Mouse (Mus musculus) E14TG2a.4 (cell line): ENCODE measurements around the gene Ugt1a9.
"Not testable (repeated sequence)": the region's sequence is repeated elsewhere in the genome, so short reads cannot be mapped to it uniquely, and the experiment has no call there.

Experiments
- H3K27me3 ChIP-seq: 2 replicates; pipeline ENCODE4 v1.6.1; 2014; ENCODE audit warnings: low read length, control low read depth; ENCODE audit not compliant: insufficient read depth
- H3K36me3 ChIP-seq: 2 replicates; pipeline ENCODE4 v1.6.1; 2014; ENCODE audit warnings: low read length, control low read depth; ENCODE audit not compliant: insufficient read depth
- H3K4me1 ChIP-seq: replicated peaks from 2 replicates; pipeline ENCODE4 v1.6.1; 2014; ENCODE audit warnings: low read depth, low read length, control low read depth
- H3K4me3 ChIP-seq: replicated peaks from 2 replicates; pipeline ENCODE4 v1.5.1; 2014; ENCODE audit warnings: mild to moderate bottlenecking, low read length
- H3K9me3 ChIP-seq: 2 replicates; pipeline ENCODE4 v1.6.1; 2014; ENCODE audit warnings: low read length, control low read depth
- CTCF ChIP-seq: conservative IDR thresholded peaks from 2 replicates; pipeline ENCODE4 v1.5.1; 2014; ENCODE audit warnings: low read length
- NANOG ChIP-seq: IDR thresholded peaks from 2 replicates; pipeline ENCODE4 v1.6.1; 2014; ENCODE audit warnings: borderline replicate concordance, low read length, mixed read lengths
- POU5F1 ChIP-seq: IDR thresholded peaks from 2 replicates; pipeline ENCODE4 v1.6.1; 2014; ENCODE audit warnings: low read length, borderline replicate concordance

Gene Ugt1a9

GRCm38 (mm10) chr1:88104667-88105430 lies 34.2 kb downstream of the Ugt1a9 start:
- Histone ChIP-seq H3K4me1 (no peaks in the 10 kb centered on the region), H3K9me3 (no peaks in the 10 kb centered on the region), H3K4me3 (no peak overlapping the region), H3K27me3 (no peaks in the 10 kb centered on the region), H3K36me3 (no peaks in the 10 kb centered on the region)
- TF ChIP-seq NANOG (no peak), CTCF (no peak), POU5F1 (no peak)

GRCm38 (mm10) chr1:88105656-88106055 lies 35.1 kb downstream of the Ugt1a9 start:
- no peaks in the 10 kb centered on the region for H3K4me1 ChIP-seq
- no peaks in the 10 kb centered on the region for H3K36me3 ChIP-seq
- H3K4me3 ChIP-seq, result no peak overlapping the region
- no peaks in the 10 kb centered on the region for H3K9me3 ChIP-seq
- H3K27me3 ChIP-seq, result no peaks in the 10 kb centered on the region
- TF ChIP-seq POU5F1 (no peak), NANOG (no peak), CTCF (no peak)

- H3K9me3 ChIP-seq, H3K27me3 ChIP-seq, H3K36me3 ChIP-seq, H3K4me3 ChIP-seq, H3K4me1 ChIP-seq: not testable (repeated sequence)
These were observed 38.5 kb downstream of the Ugt1a9 start for GRCm38 (mm10) chr1:88109027-88109557.

- H3K4me1 ChIP-seq, H3K36me3 ChIP-seq, H3K9me3 ChIP-seq, H3K27me3 ChIP-seq, H3K4me3 ChIP-seq: not testable (repeated sequence)
These were observed 39.0 kb downstream of the Ugt1a9 start for GRCm38 (mm10) chr1:88109604-88110003.

- H3K4me1 ChIP-seq, H3K9me3 ChIP-seq, H3K27me3 ChIP-seq: not testable (repeated sequence)
These were observed 42.2 kb downstream of the Ugt1a9 start for GRCm38 (mm10) chr1:88112769-88113168.

GRCm38 (mm10) chr1:88120550-88120949 lies 50.0 kb downstream of the Ugt1a9 start:
- H3K4me1 ChIP-seq, H3K27me3 ChIP-seq, H3K4me3 ChIP-seq, H3K9me3 ChIP-seq, H3K36me3 ChIP-seq: not testable (repeated sequence)

More at GRCm38 (mm10) chr1:88112769-88113168, 42.2 kb downstream of the Ugt1a9 start:
- H3K4me3 ChIP-seq, H3K36me3 ChIP-seq: not testable (repeated sequence)

GRCm38 (mm10) chr1:88121521-88121920 lies 50.9 kb downstream of the Ugt1a9 start:
- H3K36me3 ChIP-seq, H3K4me3 ChIP-seq, H3K9me3 ChIP-seq, H3K27me3 ChIP-seq, H3K4me1 ChIP-seq: not testable (repeated sequence)

- not testable (repeated sequence) for H3K36me3 ChIP-seq, H3K4me3 ChIP-seq, H3K4me1 ChIP-seq, H3K27me3 ChIP-seq, H3K9me3 ChIP-seq
These were observed 55.3 kb downstream of the Ugt1a9 start for GRCm38 (mm10) chr1:88125827-88126360.

GRCm38 (mm10) chr1:88129091-88129490 lies 58.5 kb downstream of the Ugt1a9 start:
- H3K4me1 ChIP-seq, H3K4me3 ChIP-seq, H3K27me3 ChIP-seq, H3K36me3 ChIP-seq, H3K9me3 ChIP-seq: not testable (repeated sequence)

- not testable (repeated sequence) for H3K4me1 ChIP-seq, H3K4me3 ChIP-seq, H3K36me3 ChIP-seq, H3K27me3 ChIP-seq, H3K9me3 ChIP-seq
These were observed 59.6 kb downstream of the Ugt1a9 start for GRCm38 (mm10) chr1:88130223-88130622.
